Mouse (Mus musculus) neural tube, embryonic 14.5 days (tissue): Measurements from ENCODE around the gene Sectm1a. TPM values are rescaled to one million over a fixed set of nuclear protein-coding genes. Genes with fewer than 3 reads are reported as not detected.
"Not testable (repeated sequence)": the region's sequence is repeated elsewhere in the genome, so short reads cannot be mapped to it uniquely, and the experiment has no call there.

ENCODE experiments used
- ATAC-seq: fragments of 200-750 bp; cut with Nextera tagmentation; 2 replicates; pipeline ENCODE4 v1.8.0; 2017; ENCODE audit warnings: low read depth, mild to moderate bottlenecking, moderate TSS enrichment, moderate library complexity
- H3K27ac ChIP-seq: fragments of 300-500 bp; sonication (generic); 2 replicates; pipeline ENCODE4 v1.5.1; 2014; ENCODE audit warnings: low read depth, mild to moderate bottlenecking, control low read depth, low read length, moderate library complexity, mixed read lengths
- H3K27me3 ChIP-seq: fragments of 300-500 bp; sonication (generic); 2 replicates; pipeline ENCODE4 v1.6.1; 2014; ENCODE audit warnings: low read length; ENCODE audit not compliant: control insufficient read depth, insufficient read depth
- H3K36me3 ChIP-seq: fragments of 300-500 bp; sonication (generic); 2 replicates; pipeline ENCODE4 v1.6.1; 2014; ENCODE audit warnings: low read length, mixed read lengths; ENCODE audit not compliant: control insufficient read depth, insufficient read depth
- H3K4me1 ChIP-seq: fragments of 300-500 bp; sonication (generic); 2 replicates; pipeline ENCODE4 v1.6.1; 2014; ENCODE audit warnings: low read length; ENCODE audit not compliant: control insufficient read depth, insufficient read depth
- H3K4me2 ChIP-seq: fragments of 300-500 bp; sonication (generic); 2 replicates; pipeline ENCODE4 v1.6.1; 2014; ENCODE audit warnings: mild to moderate bottlenecking, low read depth, low read length, control low read depth
- H3K4me3 ChIP-seq: fragments of 300-500 bp; sonication (generic); 2 replicates; pipeline ENCODE4 v1.5.1; 2014; ENCODE audit warnings: low read depth, low read length, control low read depth, mixed read lengths
- H3K9ac ChIP-seq: fragments of 300-500 bp; sonication (generic); replicated peaks from 2 replicates; pipeline ENCODE4 v1.6.1; 2014; ENCODE audit warnings: low read depth, mild to moderate bottlenecking, control low read depth, low read length, mixed read lengths
- H3K9me3 ChIP-seq: fragments of 300-500 bp; sonication (generic); 2 replicates; pipeline ENCODE4 v1.6.1; 2016; ENCODE audit warnings: low read length; ENCODE audit not compliant: control insufficient read depth
- WGBS: fragments of 180-500 bp; shearing (Covaris S2); extraction: QIAGEN DNeasy Blood & Tissue Kit; methylation state at CpG from one replicate; pipeline ENCODE4 v1.1.7; 2014; 5-methylcytosine and 5-hydroxymethylcytosine counted together
- polyA plus RNA-seq: library from polyadenylated mRNA; unstranded; fragments of >200 nt; fragmentation: Nextera tagmentation; extraction: Ambion mirVana; gene quantifications from 2 replicates; pipeline ENCODE4 v1.2.1, GENCODE M21; 2014

Sectm1a gene
- polyA plus RNA-seq, 1 experiment from 2014 or later, result not detected

GRCm38 (mm10) chr11:121045286-121045685, 35.7 kb downstream of the Sectm1a start:
- H3K4me3 ChIP-seq, result no peak overlapping the region
- H3K27ac ChIP-seq, result no peak overlapping the region
- no peak for ATAC-seq
- no peak overlapping the region for H3K9ac ChIP-seq
- H3K27me3 ChIP-seq, result no peaks in the 10 kb centered on the region
- WGBS, result 42% methylated on average over 1 of the region's 1 CpGs
- H3K9me3 ChIP-seq, result no peaks in the 10 kb centered on the region
- no peaks in the 10 kb centered on the region for H3K36me3 ChIP-seq
- no peak overlapping the region for H3K4me2 ChIP-seq
- no peaks in the 10 kb centered on the region for H3K4me1 ChIP-seq

- not testable (repeated sequence) for H3K27ac ChIP-seq, H3K27me3 ChIP-seq, H3K4me3 ChIP-seq, H3K4me1 ChIP-seq, ATAC-seq, H3K36me3 ChIP-seq, H3K9me3 ChIP-seq, H3K9ac ChIP-seq, H3K4me2 ChIP-seq
- 48% methylated on average over 1 of the region's 1 CpGs for WGBS
Measured at GRCm38 (mm10) chr11:121043025-121043424, 38.0 kb downstream of the Sectm1a start.

GRCm38 (mm10) chr11:121042480-121042879, 38.5 kb downstream of the Sectm1a start:
- H3K4me2 ChIP-seq, result no peak overlapping the region
- H3K27ac ChIP-seq, result no peak overlapping the region
- no peaks in the 10 kb centered on the region for H3K4me1 ChIP-seq
- H3K9ac ChIP-seq, result no peak overlapping the region
- no peaks in the 10 kb centered on the region for H3K9me3 ChIP-seq
- no peaks in the 10 kb centered on the region for H3K36me3 ChIP-seq
- 78% methylated on average over 4 of the region's 4 CpGs for WGBS
- H3K4me3 ChIP-seq, result no peak overlapping the region
- H3K27me3 ChIP-seq, result no peaks in the 10 kb centered on the region
- ATAC-seq, result no peak

DNA sequence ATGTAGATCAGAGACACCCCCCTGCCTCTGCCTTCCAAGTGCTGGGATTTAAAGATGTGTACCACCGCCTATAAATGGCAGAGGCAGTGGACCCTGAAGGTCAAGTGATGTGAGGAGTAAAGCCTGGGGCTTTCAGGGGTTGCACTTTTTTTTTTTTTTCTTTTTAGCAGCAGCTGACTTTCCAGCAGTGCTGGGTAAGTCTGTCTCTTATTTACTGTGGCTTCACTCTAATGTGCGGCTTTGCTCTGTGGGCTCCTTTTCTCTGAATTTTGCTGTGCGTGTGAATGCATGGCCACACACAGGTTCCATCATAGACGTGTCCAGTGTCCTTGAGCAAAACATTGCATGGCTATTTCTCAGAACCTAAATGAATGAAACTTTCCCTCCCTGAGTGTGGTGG, 39.4 kb downstream of the Sectm1a start:
- Histone ChIP-seq H3K27me3 (no peaks in the 10 kb centered on the region), H3K27ac (no peak overlapping the region), H3K4me1 (no peaks in the 10 kb centered on the region), H3K9ac (no peak overlapping the region), H3K36me3 (no peaks in the 10 kb centered on the region), H3K4me2 (no peak overlapping the region), H3K4me3 (no peak overlapping the region), H3K9me3 (no peaks in the 10 kb centered on the region)
- ATAC-seq, result no peak
- WGBS, result 67% methylated on average over 4 of the region's 4 CpGs

DNA sequence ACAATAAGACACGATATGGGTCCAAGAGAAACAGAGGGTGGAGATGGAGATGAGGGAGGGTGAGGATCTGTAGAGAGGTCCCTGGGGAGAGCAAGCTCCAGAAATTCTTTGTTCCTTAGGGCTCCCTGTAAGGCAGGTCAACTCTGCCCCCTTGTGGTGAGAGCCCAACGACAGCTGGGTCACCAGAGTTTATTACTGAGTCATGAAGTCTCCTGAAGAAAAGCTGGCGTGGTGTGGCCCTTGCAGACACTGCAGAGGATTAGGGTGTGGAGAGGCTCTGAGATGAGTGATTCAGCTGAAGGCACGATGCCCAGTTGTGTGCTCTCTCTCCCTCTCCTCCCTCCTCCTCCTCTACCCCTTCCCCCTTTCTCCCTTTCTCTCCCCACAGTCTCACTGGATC, 39.8 kb downstream of the Sectm1a start:
- H3K36me3 ChIP-seq, result no peaks in the 10 kb centered on the region
- H3K4me3 ChIP-seq, result no peak overlapping the region
- no peaks in the 10 kb centered on the region for H3K4me1 ChIP-seq
- no peak overlapping the region for H3K9ac ChIP-seq
- H3K9me3 ChIP-seq, result no peaks in the 10 kb centered on the region
- no peak for ATAC-seq
- H3K27me3 ChIP-seq, result no peaks in the 10 kb centered on the region
- H3K4me2 ChIP-seq, result no peak overlapping the region
- no peak overlapping the region for H3K27ac ChIP-seq
- 5% methylated on average over 4 of the region's 4 CpGs for WGBS

- no peaks in the 10 kb centered on the region for H3K27me3 ChIP-seq
- H3K9me3 ChIP-seq, result no peaks in the 10 kb centered on the region
- no peaks in the 10 kb centered on the region for H3K4me1 ChIP-seq
- no peak within 1 kb of the TSS for H3K9ac ChIP-seq
- H3K4me3 ChIP-seq, result no peak within 1 kb of the TSS
- ATAC-seq, result no peak
- 77% methylated on average over 5 of the region's 5 CpGs for WGBS
- H3K4me2 ChIP-seq, result no peak within 1 kb of the TSS
- H3K27ac ChIP-seq, result no peak within 1 kb of the TSS
- no peaks in the 10 kb centered on the region for H3K36me3 ChIP-seq
Measured at GRCm38 (mm10) chr11:121039302-121039701, 41.7 kb downstream of the Sectm1a start, which contains the start of gene Cd7. TSS of gene Cd7 (minus strand) at chr11:121039418.

DNA sequence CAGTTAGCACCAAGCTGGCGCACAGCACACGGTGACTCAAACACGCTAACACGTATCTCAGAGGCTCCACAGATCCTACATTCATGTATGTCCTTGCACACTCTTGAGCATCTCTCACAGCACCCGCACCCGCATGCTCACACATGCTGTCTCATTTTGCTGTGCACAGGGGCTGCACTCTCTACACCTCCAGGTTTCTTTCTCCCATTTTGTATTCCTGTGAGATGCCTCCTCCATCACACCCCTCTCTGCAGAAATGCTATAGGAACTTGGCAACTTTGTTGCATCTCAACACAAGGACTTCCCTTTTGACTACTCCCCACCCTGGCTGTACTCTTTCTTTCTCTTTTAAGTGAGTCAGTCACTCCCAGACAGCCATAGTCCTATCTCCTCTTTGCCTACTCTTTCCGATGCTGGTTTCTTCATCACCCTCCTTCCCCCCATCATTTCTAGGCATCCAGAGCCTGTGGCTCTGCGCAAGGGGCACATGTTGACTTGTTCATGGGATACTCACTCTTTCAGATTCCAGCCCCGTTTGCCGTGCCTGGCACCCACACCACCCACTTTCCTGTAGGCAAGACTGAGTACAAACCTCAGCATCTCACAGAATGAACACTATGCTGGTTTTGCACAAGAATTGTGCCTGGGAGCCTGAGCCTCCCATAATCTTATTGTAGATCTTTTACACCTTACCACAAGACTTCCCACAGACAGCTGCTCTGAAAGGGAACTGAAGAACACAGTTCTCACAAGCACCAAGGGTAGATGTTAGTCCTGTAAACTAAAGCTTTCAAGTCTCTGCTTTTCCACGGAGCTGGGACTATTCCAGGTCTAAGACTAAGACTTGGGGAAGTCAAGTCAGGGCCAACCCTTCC, 42.4 kb downstream of the Sectm1a start:
- no peak overlapping the region for H3K9ac ChIP-seq
- WGBS, result 94% methylated on average over 11 of the region's 11 CpGs
- H3K27ac ChIP-seq, result no peak overlapping the region
- H3K4me3 ChIP-seq, result no peak overlapping the region
- H3K4me2 ChIP-seq, result no peak overlapping the region
- no peaks in the 10 kb centered on the region for H3K27me3 ChIP-seq
- no peaks in the 10 kb centered on the region for H3K4me1 ChIP-seq
- no peaks in the 10 kb centered on the region for H3K36me3 ChIP-seq
- H3K9me3 ChIP-seq, result no peaks in the 10 kb centered on the region
- ATAC-seq, result no peak

DNA sequence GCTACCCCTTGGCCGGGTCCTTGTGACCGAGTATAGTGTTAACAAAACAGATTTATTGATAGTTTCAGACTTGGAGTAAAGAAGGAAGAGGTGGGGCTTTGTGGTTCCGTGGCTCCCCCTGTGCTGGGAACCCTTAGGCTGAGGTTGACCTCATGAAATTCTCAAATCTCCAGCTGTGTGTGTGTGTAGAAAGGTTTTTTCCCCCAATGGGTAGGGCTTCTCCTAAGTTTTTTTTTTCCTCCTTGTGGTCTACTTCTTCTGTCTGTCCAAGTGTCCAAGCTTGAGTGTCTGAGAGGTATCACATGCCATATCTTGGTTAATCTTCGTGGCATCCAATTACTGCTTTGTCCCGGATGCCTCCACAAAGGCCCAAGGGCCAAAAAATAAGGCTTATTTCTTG, 47.9 kb downstream of the Sectm1a start:
- Histone ChIP-seq H3K4me3 (no peak overlapping the region), H3K4me1 (no peaks in the 10 kb centered on the region), H3K9ac (no peak overlapping the region), H3K9me3 (no peaks in the 10 kb centered on the region), H3K36me3 (no peaks in the 10 kb centered on the region), H3K27ac (no peak overlapping the region), H3K27me3 (no peaks in the 10 kb centered on the region), H3K4me2 (no peak overlapping the region)
- WGBS, result 85% methylated on average over 5 of the region's 5 CpGs
- ATAC-seq, result no peak

DNA sequence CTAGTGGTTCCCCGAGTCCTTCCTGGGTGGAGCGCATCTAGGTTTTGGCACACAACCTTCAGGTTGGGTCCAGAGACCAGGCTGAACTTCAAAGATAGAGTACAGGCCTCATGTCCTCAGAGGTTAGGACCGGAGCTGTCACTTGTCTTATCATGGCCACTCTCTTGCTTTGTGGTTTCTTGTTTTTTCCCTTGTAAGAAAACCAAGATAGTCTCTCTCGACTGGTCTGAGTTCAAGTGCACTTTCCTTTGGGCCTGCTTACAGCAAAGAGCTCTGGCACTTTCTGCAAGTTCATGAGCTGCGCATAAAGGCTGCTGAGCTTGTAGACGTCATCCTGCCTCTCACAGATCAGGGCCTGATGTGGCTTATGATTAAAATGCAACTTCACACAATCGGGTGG, 53.8 kb downstream of the Sectm1a start:
- H3K36me3 ChIP-seq, result no peaks in the 10 kb centered on the region
- WGBS, result 86% methylated on average over 7 of the region's 7 CpGs
- no peaks in the 10 kb centered on the region for H3K4me1 ChIP-seq
- no peak overlapping the region for H3K4me2 ChIP-seq
- no peak overlapping the region for H3K9ac ChIP-seq
- no peaks in the 10 kb centered on the region for H3K9me3 ChIP-seq
- no peak for ATAC-seq
- no peaks in the 10 kb centered on the region for H3K27me3 ChIP-seq
- no peak overlapping the region for H3K27ac ChIP-seq
- H3K4me3 ChIP-seq, result no peak overlapping the region
